Mouse (Mus musculus) hindbrain, embryonic 13.5 days (tissue): ENCODE measurements at regions not wholly inside any gene's neighbourhood (a gene's known extent, or its start where the extent isn't known, plus 50 kb on each side); places are given as distances from the start of the nearest gene placed in this dataset.

ENCODE experiments used
- ATAC-seq: fragments of 200-750 bp; cut with Nextera tagmentation; 2 replicates; pipeline ENCODE4 v1.8.0; 2017; ENCODE audit warnings: moderate TSS enrichment; ENCODE audit not compliant: low FRiP score
- H3K27ac ChIP-seq: fragments of 300-500 bp; sonication (generic); 2 replicates; pipeline ENCODE4 v1.5.1; 2015; ENCODE audit warnings: inconsistent platforms, mild to moderate bottlenecking, moderate library complexity
- H3K27me3 ChIP-seq: fragments of 300-500 bp; sonication (generic); 2 replicates; pipeline ENCODE4 v1.6.1; 2015; ENCODE audit warnings: mild to moderate bottlenecking, inconsistent platforms
- H3K36me3 ChIP-seq: fragments of 300-500 bp; sonication (generic); 2 replicates; pipeline ENCODE4 v1.6.1; 2015; ENCODE audit warnings: mild to moderate bottlenecking, inconsistent platforms
- H3K4me1 ChIP-seq: fragments of 300-500 bp; sonication (generic); replicated peaks from 2 replicates; pipeline ENCODE4 v1.6.1; 2015; ENCODE audit warnings: inconsistent platforms
- H3K4me2 ChIP-seq: fragments of 300-500 bp; sonication (generic); 2 replicates; pipeline ENCODE4 v1.6.1; 2015; ENCODE audit warnings: inconsistent platforms, mild to moderate bottlenecking, moderate library complexity
- H3K4me3 ChIP-seq: fragments of 300-500 bp; sonication (generic); 2 replicates; pipeline ENCODE4 v1.5.1; 2015; ENCODE audit warnings: mild to moderate bottlenecking, inconsistent platforms
- H3K9ac ChIP-seq: fragments of 300-500 bp; sonication (generic); 2 replicates; pipeline ENCODE4 v1.6.1; 2015; ENCODE audit warnings: mild to moderate bottlenecking, inconsistent platforms
- H3K9me3 ChIP-seq: fragments of 300-500 bp; sonication (generic); 2 replicates; pipeline ENCODE4 v1.6.1; 2016; ENCODE audit warnings: inconsistent platforms
- WGBS: fragments of 180-500 bp; shearing (Covaris S2); methylation state at CpG from one replicate; pipeline ENCODE4 v1.1.7; 2015; 5-methylcytosine and 5-hydroxymethylcytosine counted together

DNA sequence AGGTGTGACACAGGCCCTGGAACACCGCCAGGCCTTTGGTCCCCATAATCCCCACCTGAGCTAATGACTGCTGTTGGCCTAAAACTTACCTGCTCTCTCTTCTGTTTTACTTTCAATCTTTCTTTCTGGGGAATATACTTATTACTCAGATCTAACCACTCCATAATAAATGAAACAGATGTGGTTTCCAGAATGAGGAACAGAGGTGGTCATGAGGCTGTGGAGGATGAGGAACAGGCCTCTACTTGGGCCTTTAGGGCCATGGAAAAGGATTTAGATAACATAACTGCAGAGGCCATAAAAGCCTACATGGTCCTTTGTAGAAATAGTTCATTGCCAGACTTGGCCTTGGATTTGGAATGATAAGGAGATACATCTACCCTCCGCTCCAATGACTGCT lies 74.1 kb downstream of the B3gnt5 start:
- Histone ChIP-seq H3K4me3 (no peak overlapping the region), H3K27ac (no peak overlapping the region), H3K36me3 (no peaks in the 10 kb centered on the region), H3K27me3 (no peaks in the 10 kb centered on the region), H3K4me2 (no peak overlapping the region), H3K4me1 (no peaks in the 10 kb centered on the region), H3K9me3 (no peaks in the 10 kb centered on the region), H3K9ac (no peak overlapping the region)
- WGBS = 97% methylated on average over 2 of the region's 2 CpGs
- no peak for ATAC-seq

DNA sequence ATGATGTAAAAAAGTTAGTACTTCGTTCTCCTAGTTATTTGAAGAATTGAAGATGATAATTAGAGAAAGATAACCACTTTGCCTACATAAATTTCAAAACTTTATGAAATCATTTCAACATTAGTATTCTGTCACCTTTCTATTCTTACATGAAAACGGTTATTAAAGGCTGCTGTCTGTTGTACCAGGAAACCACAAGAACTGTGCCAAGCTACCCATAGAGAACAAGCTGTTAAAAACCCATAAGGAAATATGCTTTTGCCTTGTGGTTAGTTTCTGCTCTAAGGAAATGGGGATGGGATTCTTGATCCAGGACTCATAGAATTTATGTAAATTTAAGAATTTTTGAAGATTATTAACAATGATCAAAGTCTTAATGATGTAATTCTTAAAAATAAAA lies 74.7 kb downstream of the B3gnt5 start:
- no peak overlapping the region for H3K9ac ChIP-seq
- 84% methylated on average over 2 of the region's 2 CpGs for WGBS
- no peak overlapping the region for H3K4me2 ChIP-seq
- no peaks in the 10 kb centered on the region for H3K4me1 ChIP-seq
- H3K27ac ChIP-seq = no peak overlapping the region
- no peak for ATAC-seq
- H3K9me3 ChIP-seq = no peaks in the 10 kb centered on the region
- H3K27me3 ChIP-seq = no peaks in the 10 kb centered on the region
- no peak overlapping the region for H3K4me3 ChIP-seq
- H3K36me3 ChIP-seq = no peaks in the 10 kb centered on the region

DNA sequence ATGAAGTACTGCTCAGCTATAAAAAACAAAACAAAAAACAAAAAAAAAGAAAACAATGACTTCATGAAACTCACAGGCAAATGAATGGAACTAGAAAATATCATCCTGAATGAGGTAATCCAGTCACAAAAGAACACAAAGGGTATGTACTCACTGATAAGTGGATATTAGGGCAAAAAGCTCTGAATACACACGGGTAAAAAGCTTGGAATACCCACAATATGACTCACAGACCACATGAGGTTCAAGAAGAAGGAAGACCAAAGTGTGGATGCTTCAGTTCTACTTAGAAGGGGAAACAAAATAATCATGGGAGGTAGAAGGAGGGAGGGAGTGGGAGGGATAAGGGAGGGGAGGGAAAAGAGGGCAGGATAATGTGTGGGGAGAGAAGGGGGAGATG lies 79.8 kb downstream of the B3gnt5 start:
- Histone ChIP-seq H3K9me3 (no peaks in the 10 kb centered on the region), H3K36me3 (no peaks in the 10 kb centered on the region), H3K9ac (no peak overlapping the region), H3K27me3 (no peaks in the 10 kb centered on the region), H3K4me2 (no peak overlapping the region), H3K4me3 (no peak overlapping the region), H3K4me1 (no peaks in the 10 kb centered on the region), H3K27ac (no peak overlapping the region)
- ATAC-seq = no peak
- 58% methylated on average over 1 of the region's 1 CpGs for whole genome bisulfite sequencing

DNA sequence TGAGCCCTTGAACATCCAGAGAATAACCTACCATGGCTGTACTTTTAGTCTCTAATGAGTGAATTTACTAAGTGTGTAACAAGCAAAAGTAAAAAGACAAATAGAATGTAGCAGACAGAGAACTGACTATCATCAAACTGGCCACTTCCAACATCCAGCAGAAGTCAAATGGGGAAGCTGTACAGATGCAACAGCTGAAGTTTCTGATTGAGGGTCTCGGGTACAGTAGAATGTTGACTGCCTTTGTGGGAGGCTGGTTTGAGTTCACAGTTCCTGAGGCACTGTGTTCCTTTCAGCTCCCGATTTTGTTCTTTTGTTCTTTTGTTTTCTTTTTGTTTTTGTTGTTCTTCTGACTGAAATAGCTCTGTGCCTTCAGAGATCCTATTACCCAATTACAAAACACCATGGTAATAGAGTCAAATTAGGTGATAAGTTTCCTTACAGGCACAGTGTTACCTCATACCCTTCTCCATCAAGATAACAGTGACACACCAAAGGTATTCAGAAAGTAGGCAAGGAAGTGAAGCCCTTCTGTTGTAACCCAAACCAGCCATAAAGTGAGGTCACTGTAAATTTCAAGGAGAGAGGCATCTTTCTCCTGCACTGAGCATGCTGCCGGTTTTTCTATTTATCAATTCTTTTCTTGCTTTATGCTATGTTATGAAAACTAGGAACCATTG lies 82.5 kb downstream of the B3gnt5 start:
- 47% methylated on average over 3 of the region's 3 CpGs for WGBS
- ATAC-seq = no peak
- no peaks in the 10 kb centered on the region for H3K9me3 ChIP-seq

DNA sequence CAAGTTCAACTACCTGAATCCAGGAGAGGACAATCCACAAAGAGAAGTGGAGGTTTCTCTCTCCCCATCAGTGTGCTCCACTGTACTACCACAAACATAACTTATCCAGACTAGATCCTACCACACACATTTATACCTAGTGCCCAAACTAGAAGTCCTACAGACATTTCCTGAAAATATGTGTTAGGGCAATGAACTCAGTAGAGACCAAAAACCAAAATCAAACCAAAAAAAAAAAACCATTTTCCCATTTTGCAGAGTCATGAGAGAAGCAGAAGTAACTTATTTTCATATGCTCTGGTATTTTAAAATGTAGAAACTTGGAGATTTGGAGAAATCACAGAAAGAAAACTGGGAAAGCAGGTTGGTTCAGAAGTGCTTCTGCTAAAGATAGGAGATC lies 83.7 kb downstream of the B3gnt5 start:
- no peaks in the 10 kb centered on the region for H3K27me3 ChIP-seq
- H3K4me2 ChIP-seq = no peak overlapping the region
- H3K36me3 ChIP-seq = no peaks in the 10 kb centered on the region
- no peak overlapping the region for H3K4me3 ChIP-seq
- no peak for ATAC-seq
- H3K4me1 ChIP-seq = no peaks in the 10 kb centered on the region
- H3K9me3 ChIP-seq = no peaks in the 10 kb centered on the region
- H3K9ac ChIP-seq = no peak overlapping the region
- no peak overlapping the region for H3K27ac ChIP-seq

More for the DNA sequence above, 82.5 kb downstream of the B3gnt5 start:
- Histone ChIP-seq H3K4me1 (no peaks in the 10 kb centered on the region), H3K36me3 (no peaks in the 10 kb centered on the region), H3K4me2 (no peak overlapping the region), H3K4me3 (no peak overlapping the region), H3K9ac (no peak overlapping the region), H3K27me3 (no peaks in the 10 kb centered on the region), H3K27ac (no peak overlapping the region)

DNA sequence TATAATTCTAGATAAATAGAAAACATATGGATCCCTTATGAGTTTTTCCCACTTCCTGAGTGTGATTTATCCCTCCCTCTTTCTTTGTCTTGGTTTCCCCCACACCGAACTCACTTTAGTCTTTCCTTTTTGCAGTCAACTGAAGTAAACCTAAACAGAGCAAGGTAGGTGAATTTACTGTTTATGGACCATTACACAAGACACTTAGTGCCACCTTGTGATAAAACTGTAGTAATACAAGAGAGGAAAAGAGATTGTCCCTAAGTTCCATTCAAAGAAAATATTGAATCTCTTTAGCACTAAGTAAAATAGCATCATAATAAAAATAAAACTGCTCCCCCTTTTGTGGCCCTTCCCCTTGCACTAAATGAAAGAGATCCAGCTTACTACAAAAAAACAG lies 88.4 kb downstream of the B3gnt5 start:
- Histone ChIP-seq H3K27ac (no peak overlapping the region), H3K9me3 (no peaks in the 10 kb centered on the region), H3K27me3 (no peaks in the 10 kb centered on the region), H3K4me1 (no peaks in the 10 kb centered on the region), H3K4me3 (no peak overlapping the region), H3K4me2 (no peak overlapping the region), H3K9ac (no peak overlapping the region), H3K36me3 (no peaks in the 10 kb centered on the region)
- ATAC-seq = no peak
- 50% methylated on average over 1 of the region's 1 CpGs for WGBS

DNA sequence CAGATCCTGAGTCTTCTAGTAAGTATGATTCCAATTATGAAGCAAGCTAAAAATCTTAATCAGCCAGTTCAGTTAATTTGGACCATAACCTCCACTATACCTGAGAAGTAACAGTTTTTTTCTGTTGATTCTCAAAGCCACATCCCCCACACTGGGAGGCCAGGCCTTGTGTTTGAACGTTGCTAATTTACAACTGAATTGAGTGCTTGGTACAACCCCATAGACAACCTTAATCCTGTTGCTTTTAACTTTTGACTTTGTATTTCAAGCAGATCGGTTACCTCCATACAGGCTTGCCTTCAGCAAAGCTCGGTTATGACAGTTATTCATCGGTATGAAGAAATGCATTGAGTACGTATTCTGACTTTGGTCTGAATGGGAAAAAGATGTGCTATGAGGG lies 105.3 kb downstream of the B3gnt5 start:
- H3K4me2 ChIP-seq = no peak overlapping the region
- no peak for ATAC-seq
- 78% methylated on average over 5 of the region's 5 CpGs for WGBS

DNA sequence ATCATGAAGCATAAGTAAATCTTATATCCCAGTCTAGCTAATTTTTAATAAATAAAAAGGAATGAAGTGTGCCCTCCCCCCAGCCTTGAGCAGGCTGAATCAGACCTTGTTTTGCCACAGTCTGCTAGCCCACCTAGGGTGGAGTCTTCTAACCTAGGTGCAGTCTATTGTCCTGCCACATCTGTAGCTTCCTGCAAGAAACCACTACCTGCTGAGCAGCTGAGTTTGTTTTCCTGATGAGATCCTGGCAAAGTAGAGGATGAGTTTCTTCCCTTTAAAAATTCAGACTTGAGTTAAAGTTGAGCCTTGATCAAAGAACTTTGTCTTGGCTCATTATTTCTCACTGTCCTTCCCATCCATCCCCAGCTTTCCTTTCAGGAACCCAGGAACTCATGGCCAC lies 105.9 kb downstream of the B3gnt5 start:
- Histone ChIP-seq H3K9me3 (no peaks in the 10 kb centered on the region), H3K4me3 (no peak overlapping the region), H3K4me2 (no peak overlapping the region), H3K36me3 (no peaks in the 10 kb centered on the region), H3K4me1 (no peaks in the 10 kb centered on the region), H3K9ac (no peak overlapping the region), H3K27ac (no peak overlapping the region), H3K27me3 (no peaks in the 10 kb centered on the region)
- no peak for ATAC-seq

More for the DNA sequence above, 105.3 kb downstream of the B3gnt5 start:
- Histone ChIP-seq H3K9ac (no peak overlapping the region), H3K9me3 (no peaks in the 10 kb centered on the region), H3K4me1 (no peaks in the 10 kb centered on the region), H3K4me3 (no peak overlapping the region), H3K27ac (no peak overlapping the region), H3K36me3 (no peaks in the 10 kb centered on the region), H3K27me3 (no peaks in the 10 kb centered on the region)

DNA sequence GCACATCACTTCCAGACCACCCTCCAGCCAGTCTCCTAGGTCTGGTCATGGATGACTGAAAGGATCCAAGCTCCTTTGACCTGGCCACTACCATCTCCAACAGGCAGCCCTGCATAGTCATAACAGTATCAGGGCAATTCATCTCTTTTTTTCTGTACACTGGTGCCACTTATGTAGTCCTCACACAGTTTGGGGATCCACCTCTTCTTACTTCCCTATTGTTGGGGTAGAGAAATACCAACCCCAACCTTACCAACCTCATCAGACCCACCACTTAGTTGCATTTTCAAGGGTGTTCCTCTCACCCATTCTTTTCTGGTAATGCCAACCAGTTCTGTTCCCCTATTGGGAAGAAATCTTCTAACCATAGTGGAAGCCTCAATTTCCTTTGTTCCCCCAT lies 109.4 kb downstream of the B3gnt5 start:
- H3K36me3 ChIP-seq = no peaks in the 10 kb centered on the region
- no peak overlapping the region for H3K4me3 ChIP-seq
- no peaks in the 10 kb centered on the region for H3K9me3 ChIP-seq
- no peak overlapping the region for H3K4me2 ChIP-seq
- H3K27ac ChIP-seq = no peak overlapping the region
- H3K27me3 ChIP-seq = no peaks in the 10 kb centered on the region
- ATAC-seq = no peak
- no peaks in the 10 kb centered on the region for H3K4me1 ChIP-seq
- no peak overlapping the region for H3K9ac ChIP-seq

DNA sequence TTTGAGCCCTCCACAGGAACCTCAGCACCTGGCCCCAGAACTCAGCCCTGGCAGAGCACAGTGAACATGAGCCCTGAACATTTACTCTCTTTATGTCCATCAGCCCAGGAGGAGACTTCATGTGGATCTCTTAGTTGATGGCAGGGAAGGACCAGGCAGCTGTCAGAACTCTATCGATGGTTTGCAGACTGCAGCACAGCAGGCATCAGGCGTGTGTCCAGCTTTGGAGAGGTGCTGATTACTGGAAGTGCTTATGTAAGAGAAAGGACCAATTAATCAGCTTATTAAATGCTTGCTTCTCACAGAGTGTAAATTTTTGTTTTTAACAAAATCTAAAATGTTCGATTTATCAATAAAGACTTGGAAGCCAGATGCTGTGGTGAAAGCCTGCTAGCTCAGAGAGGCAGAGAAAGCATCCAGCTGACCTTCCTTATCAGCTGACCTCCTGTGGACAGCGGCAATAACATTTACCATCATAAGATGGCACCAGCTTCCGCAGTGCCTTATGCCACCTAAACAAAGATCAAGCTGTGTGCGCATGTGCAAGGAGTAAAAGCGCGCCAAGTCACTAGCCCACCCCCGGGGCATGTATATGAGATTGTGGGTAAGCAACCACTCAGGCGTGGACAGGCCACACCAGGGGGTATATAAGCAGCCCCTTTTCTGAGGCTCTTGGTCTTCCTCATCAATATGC lies 105.8 kb downstream of the Klhl6 start:
- no peak overlapping the region for H3K4me2 ChIP-seq
- ATAC-seq = no peak
- 67% methylated on average over 10 of the region's 10 CpGs for WGBS

DNA sequence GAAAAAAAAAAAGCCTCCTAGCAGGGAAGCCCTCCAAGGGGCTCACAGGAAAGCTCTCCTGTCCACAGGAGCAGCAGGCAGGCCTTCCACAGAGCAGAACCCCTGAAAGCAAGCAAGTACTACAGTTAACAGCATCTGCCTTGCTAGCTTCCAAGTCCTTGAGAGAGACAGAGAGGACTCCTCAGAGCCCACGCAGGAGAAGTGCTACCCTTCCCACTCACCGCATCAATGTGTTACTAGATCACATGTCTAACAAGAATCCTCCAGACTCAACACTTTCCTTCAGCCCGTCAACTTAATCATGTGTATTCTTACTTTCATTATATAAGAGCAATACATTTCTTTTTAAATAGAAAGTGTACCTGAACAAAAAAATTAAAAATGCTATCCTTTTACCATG lies 99.9 kb downstream of the Klhl6 start:
- Histone ChIP-seq H3K36me3 (no peaks in the 10 kb centered on the region), H3K27me3 (no peaks in the 10 kb centered on the region), H3K4me1 (no peaks in the 10 kb centered on the region), H3K27ac (no peak overlapping the region), H3K9me3 (no peaks in the 10 kb centered on the region), H3K9ac (no peak overlapping the region), H3K4me3 (no peak overlapping the region), H3K4me2 (no peak overlapping the region)
- ATAC-seq = no peak
- 94% methylated on average over 3 of the region's 3 CpGs for WGBS

More for the DNA sequence above, 105.8 kb downstream of the Klhl6 start:
- Histone ChIP-seq H3K9ac (no peak overlapping the region), H3K4me3 (no peak overlapping the region), H3K4me1 (no peaks in the 10 kb centered on the region), H3K36me3 (no peaks in the 10 kb centered on the region), H3K9me3 (no peaks in the 10 kb centered on the region), H3K27me3 (no peaks in the 10 kb centered on the region), H3K27ac (no peak overlapping the region)

DNA sequence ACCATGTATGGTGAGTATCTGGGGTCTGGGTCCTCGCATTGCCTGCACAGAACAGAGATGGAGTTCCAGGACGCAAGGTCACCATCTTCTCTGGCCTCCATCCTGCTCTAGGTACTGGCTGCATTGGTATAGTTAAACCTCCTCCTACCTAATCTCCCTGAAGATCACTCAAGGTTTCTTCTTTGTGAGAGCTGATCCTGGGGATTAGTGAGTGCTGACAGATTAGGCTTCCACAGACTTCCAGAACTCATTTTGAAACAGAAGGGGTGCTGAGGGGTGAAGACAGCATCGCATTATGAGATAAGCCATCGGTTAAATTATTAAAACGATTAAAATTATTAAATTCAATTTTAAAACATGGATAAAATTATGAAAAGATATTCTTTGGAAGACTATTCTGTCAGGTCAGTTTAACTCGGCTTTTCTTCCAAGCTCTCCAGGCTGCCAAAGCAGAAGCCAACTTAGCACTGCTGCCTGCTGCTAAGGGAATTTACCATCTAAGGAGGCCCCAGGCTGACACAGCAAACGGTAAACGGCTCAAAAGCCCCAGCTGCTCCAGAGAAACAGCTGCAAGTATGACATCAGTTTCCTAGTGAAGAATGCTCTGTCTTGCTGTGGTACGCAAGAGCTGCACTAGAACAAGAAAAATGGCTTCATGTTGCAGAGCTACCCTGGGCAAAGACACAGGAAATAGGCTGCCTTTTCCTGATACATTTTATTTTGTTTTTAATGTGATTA lies 98.9 kb downstream of the Klhl6 start:
- WGBS = 57% methylated on average over 9 of the region's 9 CpGs
- H3K27ac ChIP-seq = no peak overlapping the region

DNA sequence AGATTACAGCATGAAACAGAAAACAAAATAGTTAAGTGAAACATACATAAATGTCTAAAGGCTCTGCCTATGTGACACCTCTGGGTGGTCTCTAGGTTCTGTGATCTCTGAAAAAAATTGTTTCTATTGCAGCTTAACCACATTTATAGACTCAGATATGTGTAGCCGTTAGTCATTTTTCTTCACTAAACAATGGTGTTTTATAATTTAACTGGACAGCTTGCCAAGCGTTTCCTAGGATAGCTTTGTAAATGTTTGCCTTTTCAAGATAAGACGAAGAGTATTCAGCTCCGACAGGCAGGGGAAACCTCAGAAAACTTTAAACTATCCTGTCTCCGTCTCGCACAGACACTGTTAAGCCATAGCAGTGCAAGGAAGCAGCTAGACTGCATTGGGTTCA lies 98.3 kb downstream of the Klhl6 start:
- no peak overlapping the region for H3K4me3 ChIP-seq
- WGBS = 71% methylated on average over 6 of the region's 6 CpGs
- no peak for ATAC-seq
- H3K9me3 ChIP-seq = no peaks in the 10 kb centered on the region
- no peak overlapping the region for H3K27ac ChIP-seq
- no peaks in the 10 kb centered on the region for H3K27me3 ChIP-seq
- H3K4me1 ChIP-seq = no peaks in the 10 kb centered on the region
- H3K9ac ChIP-seq = no peak overlapping the region
- no peak overlapping the region for H3K4me2 ChIP-seq
- H3K36me3 ChIP-seq = no peaks in the 10 kb centered on the region

More for the DNA sequence above, 98.9 kb downstream of the Klhl6 start:
- ATAC-seq = peak; percentile 80
- H3K4me1 ChIP-seq = no peaks in the 10 kb centered on the region
- H3K9me3 ChIP-seq = no peaks in the 10 kb centered on the region
- no peak overlapping the region for H3K9ac ChIP-seq
- H3K27me3 ChIP-seq = no peaks in the 10 kb centered on the region
- H3K4me3 ChIP-seq = no peak overlapping the region
- no peaks in the 10 kb centered on the region for H3K36me3 ChIP-seq
- no peak overlapping the region for H3K4me2 ChIP-seq
